In the genomic region with DNA sequence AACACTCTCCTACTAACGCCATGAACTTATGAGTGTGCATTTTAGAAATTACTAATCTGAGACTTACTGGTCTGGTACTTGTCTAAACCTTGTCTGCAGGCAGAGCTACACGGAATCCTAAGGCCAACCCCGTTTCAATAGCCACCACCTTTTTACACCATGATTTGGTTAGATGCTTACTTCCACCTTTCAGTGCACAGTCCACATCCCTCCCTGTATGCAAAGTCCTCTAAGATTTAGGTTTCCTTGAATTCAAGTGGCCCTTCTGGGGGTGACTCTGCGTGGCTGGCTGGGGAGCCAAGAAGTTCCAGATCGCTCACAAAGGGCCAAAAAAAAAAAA, we compare ENCODE assay signal across 9 mouse cellular contexts. TPM values are rescaled to one million over a fixed set of nuclear protein-coding genes. Genes with fewer than 3 reads are reported as not detected.
DNase-seq lines count a peak whose midpoint lies in the region; ATAC-seq and TF ChIP-seq lines count a peak whose summit lies in the region.
"Had no signal": no experiment of that assay in that cellular context is flagged by ENCODE, and none has a peak within 500 bp of the region (broad histone marks: within the 10 kb centered on the region; RNA-seq: fewer than 3 reads in every experiment).

No protein-coding gene starts in this region.

- H3K36me3 ChIP-seq in heart, postnatal 0 days (replicated peaks; ENCODE audit: control insufficient read depth, insufficient read depth, low read length): no peaks in the 10 kb centered on the region
- no peaks in the 10 kb centered on the region for H3K36me3 ChIP-seq in hindbrain, embryonic 15.5 days
- no peaks in the 10 kb centered on the region for H3K36me3 ChIP-seq in midbrain, embryonic 13.5 days

- H3K4me1 ChIP-seq in heart, postnatal 0 days (ENCODE audit: control insufficient read depth, insufficient read depth): 0 out of 2 replicates have a peak, but pooled peaks cover 6% of the 10 kb centered on the region
- no peaks in the 10 kb centered on the region; the same call in 1 of the 2 replicates for H3K4me1 ChIP-seq in bone marrow, adult 2 months (ENCODE audit: control insufficient read depth, insufficient read depth, low read length)
- peaks cover 21% of the 10 kb centered on the region for H3K4me1 ChIP-seq in hindbrain, embryonic 15.5 days (replicated peaks)
- H3K4me1 ChIP-seq in midbrain, embryonic 13.5 days (replicated peaks): peaks cover 23% of the 10 kb centered on the region

- TF ChIP-seq POLR2A in bone marrow, adult 2 months (IDR thresholded peaks at IDR 0.05; ENCODE audit: borderline replicate concordance, control insufficient read depth, low read depth, low read length): no peak

- H3K9me3 ChIP-seq in heart, postnatal 0 days (replicated peaks; ENCODE audit: control insufficient read depth, low read length): no peaks in the 10 kb centered on the region
- no peaks in the 10 kb centered on the region for H3K9me3 ChIP-seq in hindbrain, embryonic 15.5 days
- no peaks in the 10 kb centered on the region for H3K9me3 ChIP-seq in midbrain, embryonic 13.5 days

- peak; percentile 3; the same call in 1 of the 2 replicates for ATAC-seq in heart, postnatal 0 days (ENCODE audit: insufficient read depth, low read depth)
- no peak; the same call in 1 of the 2 replicates for ATAC-seq in hindbrain, embryonic 15.5 days (ENCODE audit: low FRiP score, low read depth)
- no peak; the same call in 1 of the 2 replicates for ATAC-seq in midbrain, embryonic 13.5 days

- no peaks in the 10 kb centered on the region for H3K27me3 ChIP-seq in heart, postnatal 0 days (ENCODE audit: control insufficient read depth, insufficient read depth, low read length)
- H3K27me3 ChIP-seq in hindbrain, embryonic 15.5 days: no peaks in the 10 kb centered on the region
- H3K27me3 ChIP-seq in midbrain, embryonic 13.5 days: no peaks in the 10 kb centered on the region

- H3K27ac ChIP-seq in heart, postnatal 0 days (ENCODE audit: low read depth): peak overlapping the region; percentile 97
- H3K27ac ChIP-seq in bone marrow, adult 2 months (ENCODE audit: control insufficient read depth, insufficient read depth, low read depth, low read length, poor library complexity): peak overlapping the region; percentile 80
- H3K27ac ChIP-seq in hindbrain, embryonic 15.5 days (replicated peaks): peak overlapping the region; percentile 62
- peak overlapping the region; percentile 92 for H3K27ac ChIP-seq in midbrain, embryonic 13.5 days

- DNase-seq in heart, postnatal 0 days (ENCODE audit: low spot score): no peak
- DNase-seq in heart, adult 11 months: no peak
- DNase-seq in gastrocnemius, postnatal 4 days (ENCODE audit: low spot score in 2 of 2): no peak
- DNase-seq in Muller cell, postnatal 12 days (ENCODE audit: inconsistent ontology term): no peak
- DNase-seq in layer of hippocampus, adult 8-10 months (ENCODE audit: low spot score in 2 of 2): no peak

- TF ChIP-seq EP300 in heart, postnatal 0 days (IDR thresholded peaks at IDR 0.05; ENCODE audit: low read depth): no peak

- peak overlapping the region; percentile 96 for H3K4me3 ChIP-seq in heart, postnatal 0 days (ENCODE audit: low read depth, low read length)
- peak overlapping the region; percentile 54 for H3K4me3 ChIP-seq in bone marrow, adult 2 months (replicated peaks; ENCODE audit: control insufficient read depth, low read depth, low read length)
- peak overlapping the region; percentile 73 for H3K4me3 ChIP-seq in hindbrain, embryonic 15.5 days
- H3K4me3 ChIP-seq in midbrain, embryonic 13.5 days (replicated peaks): peak overlapping the region; percentile 93

- H3K4me2 ChIP-seq in heart, postnatal 0 days (ENCODE audit: low read depth, low read length): peak overlapping the region; percentile 81
- peak overlapping the region; percentile 68 for H3K4me2 ChIP-seq in hindbrain, embryonic 15.5 days
- H3K4me2 ChIP-seq in midbrain, embryonic 13.5 days (replicated peaks): peak overlapping the region; percentile 74

- no peak for TF ChIP-seq CTCF in heart, postnatal 0 days (IDR thresholded peaks at IDR 0.05; ENCODE audit: low read depth)
- TF ChIP-seq CTCF in bone marrow, adult 2 months (IDR thresholded peaks at IDR 0.05; ENCODE audit: control insufficient read depth, insufficient read depth, low read length): no peak

- peak overlapping the region; percentile 94 for H3K9ac ChIP-seq in heart, postnatal 0 days (replicated peaks; ENCODE audit: low read depth, low read length)
- H3K9ac ChIP-seq in hindbrain, embryonic 15.5 days: peak overlapping the region; percentile 42; the same call in 1 of the 2 replicates
- peak overlapping the region; percentile 87 for H3K9ac ChIP-seq in midbrain, embryonic 13.5 days (replicated peaks)

- WGBS in heart, postnatal 0 days: 1% methylated on average over 5 of the region's 5 CpGs
- under 1% methylated on average over 5 of the region's 5 CpGs for WGBS in bone marrow, adult 2 months
- WGBS in hindbrain, embryonic 15.5 days: 2% methylated on average over 5 of the region's 5 CpGs
- WGBS in midbrain, embryonic 13.5 days: 5% methylated on average over 5 of the region's 5 CpGs

RNA-seq across cellular contexts. Expression of gene Cbfb, which starts 0.5 kb away (rescaled TPM):
- total RNA-seq in heart, postnatal 0 days (2014; rRNA removed; ENCODE audit: low replicate concordance): 50.0 and 70.0 TPM in 2 replicates
- polyA plus RNA-seq in heart, postnatal 0 days (2015; fragmentation: Nextera tagmentation; extraction: Ambion mirVana): 26.8 and 27.0 TPM in 2 replicates
- polyA plus RNA-seq in bone marrow, adult 2 months (2011; ENCODE audit: insufficient read depth, insufficient read length, low replicate concordance, missing spikeins): 9.7 and 36.4 TPM in 2 replicates
- polyA plus RNA-seq in hindbrain, embryonic 15.5 days (2015; fragmentation: Nextera tagmentation; extraction: Ambion mirVana): 28.8 and 29.0 TPM in 2 replicates
- 23.2 and 25.3 TPM in 2 replicates for polyA plus RNA-seq in midbrain, embryonic 13.5 days (2015; fragmentation: Nextera tagmentation; extraction: Ambion mirVana)
- total RNA-seq in gastrocnemius, postnatal 4 days (2021): 10 to 100 TPM; 48.5 to 55.6 TPM
- 10 to 100 TPM; 19.5 to 27.1 (median 23.1) TPM for total RNA-seq in layer of hippocampus, adult 8-10 months (2022)

RNA-seq across cellular contexts. Expression of gene Ces4a, which starts 38.4 kb away (rescaled TPM):
- total RNA-seq in heart, postnatal 0 days (2014; rRNA removed; ENCODE audit: low replicate concordance): not detected in 2 replicates
- polyA plus RNA-seq in heart, postnatal 0 days (2015; fragmentation: Nextera tagmentation; extraction: Ambion mirVana): not detected in 2 replicates
- polyA plus RNA-seq in bone marrow, adult 2 months (2011; ENCODE audit: insufficient read depth, insufficient read length, low replicate concordance, missing spikeins): not detected in 2 replicates
- 0.13 TPM in 1 of 2 replicates, not detected in the other for polyA plus RNA-seq in hindbrain, embryonic 15.5 days (2015; fragmentation: Nextera tagmentation; extraction: Ambion mirVana)
- polyA plus RNA-seq in midbrain, embryonic 13.5 days (2015; fragmentation: Nextera tagmentation; extraction: Ambion mirVana): not detected in 2 replicates
- not detected for total RNA-seq in gastrocnemius, postnatal 4 days (2021)
- total RNA-seq in layer of hippocampus, adult 8-10 months (2022): not detected
- polyA plus RNA-seq: large intestine, adult 2 months had no signal

RNA-seq across cellular contexts. Expression of gene D230025D16Rik, which starts 54.9 kb away (rescaled TPM):
- 27.1 and 30.4 TPM in 2 replicates for total RNA-seq in heart, postnatal 0 days (2014; rRNA removed; ENCODE audit: low replicate concordance)
- 14.3 and 15.2 TPM in 2 replicates for polyA plus RNA-seq in heart, postnatal 0 days (2015; fragmentation: Nextera tagmentation; extraction: Ambion mirVana)
- polyA plus RNA-seq in bone marrow, adult 2 months (2011; ENCODE audit: insufficient read depth, insufficient read length, low replicate concordance, missing spikeins): 5.0 and 17.2 TPM in 2 replicates
- 28.5 and 29.2 TPM in 2 replicates for polyA plus RNA-seq in hindbrain, embryonic 15.5 days (2015; fragmentation: Nextera tagmentation; extraction: Ambion mirVana)
- polyA plus RNA-seq in midbrain, embryonic 13.5 days (2015; fragmentation: Nextera tagmentation; extraction: Ambion mirVana): 30.5 and 33.7 TPM in 2 replicates
- 10 to 100 TPM; 16.2 to 16.5 TPM for total RNA-seq in gastrocnemius, postnatal 4 days (2021)
- total RNA-seq in layer of hippocampus, adult 8-10 months (2022): 10 to 100 TPM; 34.1 to 38.6 (median 36.6) TPM

Comparison
In these comparisons a context has a peak if more than half of its experiments do, and no peak if none do; other contexts are left out.
1. H3K9ac ChIP-seq: peak in every context shown above with its lines; median percentile 94 in heart, postnatal 0 days; 87 in midbrain, embryonic 13.5 days; 42 in hindbrain, embryonic 15.5 days.